Mouse (Mus musculus) C2C12 (cell line): ENCODE results near the gene Gm20388.

Source experiments
- CTCF ChIP-seq: IDR thresholded peaks from one replicate; pipeline ENCODE4 v1.5.1; 2011; ENCODE audit not compliant: control insufficient read depth, insufficient read depth, insufficient read length
- MAX ChIP-seq: IDR thresholded peaks from one replicate; pipeline ENCODE4 v1.6.1; 2011; ENCODE audit warnings: mild to moderate bottlenecking, control low read depth
- MYOG ChIP-seq: IDR thresholded peaks from one replicate; pipeline ENCODE4 v1.6.1; 2011; ENCODE audit not compliant: control insufficient read depth, insufficient read length; ENCODE audit errors: extremely low read depth
- USF1 ChIP-seq: IDR thresholded peaks from one replicate; pipeline ENCODE4 v1.6.1; 2011; ENCODE audit warnings: low read depth, mild to moderate bottlenecking, control low read depth, moderate library complexity

- no peak for TF ChIP-seq CTCF
- no peak for TF ChIP-seq MAX
- no peak for TF ChIP-seq USF1
- TF ChIP-seq MYOG = no peak
Observed at GRCm38 (mm10) chr8:120816371-120816770, 905.7 kb downstream of the Gm20388 start.
